Mouse (Mus musculus): ENCODE data around the gene Stxbp3. TPM values are rescaled to one million over a fixed set of nuclear protein-coding genes. Genes with fewer than 3 reads are reported as not detected.

Gene Stxbp3
- polyA plus RNA-seq, 1 experiment from 2014 or later, result 16.0 TPM

DNA sequence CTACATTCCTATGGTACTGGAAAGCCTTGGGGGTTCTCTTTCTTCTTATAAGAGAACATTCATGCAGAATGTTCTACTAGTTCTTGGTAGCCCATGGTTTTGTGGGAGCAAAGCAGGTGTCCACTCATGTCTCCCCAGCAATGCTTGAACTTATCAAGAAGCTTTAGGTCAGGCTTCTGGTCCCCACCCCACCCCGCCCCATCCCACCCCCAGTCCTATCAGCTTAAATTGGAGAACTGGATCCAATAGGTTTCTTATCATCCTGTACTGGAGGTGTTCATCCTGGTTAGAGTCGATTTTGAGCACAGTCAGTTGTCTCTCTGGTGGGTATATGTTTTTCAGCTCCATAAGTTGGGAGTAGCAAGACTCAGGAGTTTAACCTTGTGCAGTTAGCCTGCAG is 84.8 kb downstream of the Stxbp3 start:
- no peak for ATAC-seq
- 94% methylated on average over 2 of the region's 2 CpGs for WGBS

GRCm38 (mm10) chr3:108754541-108754940 is 85.8 kb downstream of the Stxbp3 start:
- no peak overlapping the region for H3K4me2 ChIP-seq (replicated peaks)
- ATAC-seq, result no peak
- 89% methylated on average over 1 of the region's 1 CpGs for WGBS
- no peak overlapping the region for H3K4me3 ChIP-seq (replicated peaks)
- no peaks in the 10 kb centered on the region for H3K27me3 ChIP-seq
- H3K9me3 ChIP-seq, result no peaks in the 10 kb centered on the region
- H3K4me1 ChIP-seq (replicated peaks), result no peaks in the 10 kb centered on the region
- no peaks in the 10 kb centered on the region for H3K36me3 ChIP-seq
- H3K9ac ChIP-seq (replicated peaks), result no peak overlapping the region
- no peak overlapping the region for H3K27ac ChIP-seq

More for the DNA sequence above, 84.8 kb downstream of the Stxbp3 start:
- no peak overlapping the region for H3K4me3 ChIP-seq (replicated peaks)
- H3K27me3 ChIP-seq, result no peaks in the 10 kb centered on the region
- H3K9ac ChIP-seq (replicated peaks), result no peak overlapping the region
- no peaks in the 10 kb centered on the region for H3K4me1 ChIP-seq (replicated peaks)
- H3K27ac ChIP-seq, result no peak overlapping the region
- H3K36me3 ChIP-seq, result no peaks in the 10 kb centered on the region
- H3K9me3 ChIP-seq, result no peaks in the 10 kb centered on the region
- H3K4me2 ChIP-seq (replicated peaks), result no peak overlapping the region

DNA sequence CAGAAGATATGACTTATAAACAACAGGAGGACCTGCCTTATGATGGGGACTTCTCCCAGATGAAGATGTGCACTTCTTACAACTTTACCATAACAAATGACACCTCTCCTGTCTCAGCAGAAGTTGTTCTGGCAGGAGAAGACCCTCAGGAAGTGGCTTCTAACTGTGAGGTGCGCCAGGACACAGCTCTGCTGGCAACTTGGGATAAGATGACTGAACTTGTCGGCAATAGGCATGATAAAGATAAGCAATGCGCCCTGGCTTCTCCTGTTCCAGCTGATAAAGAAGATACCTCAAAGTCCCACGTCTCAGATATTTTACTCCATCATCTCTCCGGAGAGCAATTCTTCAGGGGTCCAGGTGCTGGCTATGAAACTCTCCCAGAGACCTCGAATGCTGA is 88.6 kb downstream of the Stxbp3 start:
- Histone ChIP-seq H3K4me3 (replicated peaks) (no peak overlapping the region), H3K27me3 (no peaks in the 10 kb centered on the region), H3K27ac (no peak overlapping the region), H3K9me3 (no peaks in the 10 kb centered on the region), H3K4me1 (replicated peaks) (no peaks in the 10 kb centered on the region), H3K9ac (replicated peaks) (no peak overlapping the region), H3K36me3 (no peaks in the 10 kb centered on the region), H3K4me2 (replicated peaks) (no peak overlapping the region)
- no peak for ATAC-seq
- WGBS, result 88% methylated on average over 6 of the region's 6 CpGs

GRCm38 (mm10) chr3:108751061-108751460 is 89.3 kb downstream of the Stxbp3 start:
- H3K9me3 ChIP-seq, result no peaks in the 10 kb centered on the region
- no peak overlapping the region for H3K9ac ChIP-seq (replicated peaks)
- H3K4me2 ChIP-seq (replicated peaks), result no peak overlapping the region
- H3K36me3 ChIP-seq, result no peaks in the 10 kb centered on the region
- no peak for ATAC-seq
- no peaks in the 10 kb centered on the region for H3K4me1 ChIP-seq (replicated peaks)
- no peak overlapping the region for H3K4me3 ChIP-seq (replicated peaks)
- WGBS, result 83% methylated on average over 6 of the region's 6 CpGs
- H3K27me3 ChIP-seq, result no peaks in the 10 kb centered on the region
- H3K27ac ChIP-seq, result no peak overlapping the region

GRCm38 (mm10) chr3:108744060-108744459 is 96.3 kb downstream of the Stxbp3 start:
- no peaks in the 10 kb centered on the region for H3K4me1 ChIP-seq (replicated peaks)

More at GRCm38 (mm10) chr3:108744060-108744459, 96.3 kb downstream of the Stxbp3 start:
- no peak overlapping the region for H3K4me3 ChIP-seq (replicated peaks)
- H3K27me3 ChIP-seq, result no peaks in the 10 kb centered on the region
- no peak overlapping the region for H3K9ac ChIP-seq (replicated peaks)
- no peak for ATAC-seq
- no peaks in the 10 kb centered on the region for H3K36me3 ChIP-seq
- H3K27ac ChIP-seq, result no peak overlapping the region
- WGBS, result 87% methylated on average over 4 of the region's 4 CpGs
- no peak overlapping the region for H3K4me2 ChIP-seq (replicated peaks)
- H3K9me3 ChIP-seq, result no peaks in the 10 kb centered on the region

Other genes with a start within 250 kb of the Stxbp3 start
- 95.9 and 98.5 TPM in 2 replicates for gene Wdr47, start 249.2 kb downstream of the Stxbp3 start, polyA plus RNA-seq (2015; fragmentation: Nextera tagmentation; extraction: Ambion mirVana)
- gene Clcc1, start 186.6 kb downstream of the Stxbp3 start, polyA plus RNA-seq (2015; fragmentation: Nextera tagmentation; extraction: Ambion mirVana), result 52.3 and 57.5 TPM in 2 replicates
- gene Gpsm2, start 118.2 kb downstream of the Stxbp3 start, polyA plus RNA-seq (2015; fragmentation: Nextera tagmentation; extraction: Ambion mirVana), result 40.1 and 40.7 TPM in 2 replicates
- not detected in 2 replicates for gene Aknad1, start 100.9 kb downstream of the Stxbp3 start, polyA plus RNA-seq (2015; fragmentation: Nextera tagmentation; extraction: Ambion mirVana)
- gene Fndc7, start 49.5 kb upstream of the Stxbp3 start, polyA plus RNA-seq (2015; fragmentation: Nextera tagmentation; extraction: Ambion mirVana), result not detected in 2 replicates
- gene Prpf38b, start 71.2 kb upstream of the Stxbp3 start, polyA plus RNA-seq (2015; fragmentation: Nextera tagmentation; extraction: Ambion mirVana), result 67.1 and 72.2 TPM in 2 replicates
- 0.90 and 1.1 TPM in 2 replicates for gene Henmt1, start 99.3 kb upstream of the Stxbp3 start, polyA plus RNA-seq (2015; fragmentation: Nextera tagmentation; extraction: Ambion mirVana)
- 0.75 TPM in 1 of 2 replicates, not detected in the other for gene Gm9857, start 99.9 kb upstream of the Stxbp3 start, polyA plus RNA-seq (2015; fragmentation: Nextera tagmentation; extraction: Ambion mirVana)
- gene Fam102b, start 187.1 kb upstream of the Stxbp3 start, polyA plus RNA-seq (2015; fragmentation: Nextera tagmentation; extraction: Ambion mirVana), result 8.5 and 9.6 TPM in 2 replicates
- not detected in 2 replicates for gene Slc25a54, start 239.9 kb upstream of the Stxbp3 start, polyA plus RNA-seq (2015; fragmentation: Nextera tagmentation; extraction: Ambion mirVana)